Mouse (Mus musculus): ENCODE data around the gene Disp3. TPM values are rescaled to one million over a fixed set of nuclear protein-coding genes. Genes with fewer than 3 reads are reported as not detected.

Gene Disp3
- total and polyA plus RNA-seq, 2 experiments from 2014 or later, result 0.11 TPM; not detected in 1

GRCm38 (mm10) chr4:148276816-148277491 is 10.8 kb downstream of the Disp3 start:
- Histone ChIP-seq H3K27ac (ENCODE audit: low read depth) (no peak overlapping the region), H3K4me2 (ENCODE audit: low read depth, low read length) (no peak overlapping the region), H3K9ac (replicated peaks; ENCODE audit: low read depth, low read length) (no peak overlapping the region), H3K4me3 (ENCODE audit: low read depth, low read length) (no peak overlapping the region), H3K36me3 (replicated peaks; ENCODE audit: control insufficient read depth, insufficient read depth, low read length) (no peaks in the 10 kb centered on the region), H3K9me3 (replicated peaks; ENCODE audit: control insufficient read depth, low read length) (no peaks in the 10 kb centered on the region), H3K27me3 (ENCODE audit: control insufficient read depth, insufficient read depth, low read length) (peaks cover 17% of the 10 kb centered on the region), H3K4me1 (ENCODE audit: control insufficient read depth, insufficient read depth) (no peaks in the 10 kb centered on the region)
- 25% methylated on average over 4 of the region's 4 CpGs for WGBS
- DNase-seq (ENCODE audit: low spot score) (no peak), ATAC-seq (ENCODE audit: insufficient read depth, low read depth) (no peak)
- TF ChIP-seq EP300 (IDR thresholded peaks at IDR 0.05; ENCODE audit: low read depth) (no peak), CTCF (IDR thresholded peaks at IDR 0.05; ENCODE audit: low read depth) (no peak)

- Histone ChIP-seq H3K27ac (ENCODE audit: low read depth) (no peak overlapping the region), H3K4me2 (ENCODE audit: low read depth, low read length) (no peak overlapping the region), H3K36me3 (replicated peaks; ENCODE audit: control insufficient read depth, insufficient read depth, low read length) (no peaks in the 10 kb centered on the region), H3K9me3 (replicated peaks; ENCODE audit: control insufficient read depth, low read length) (no peaks in the 10 kb centered on the region), H3K27me3 (ENCODE audit: control insufficient read depth, insufficient read depth, low read length) (peaks cover 33% of the 10 kb centered on the region), H3K9ac (replicated peaks; ENCODE audit: low read depth, low read length) (no peak overlapping the region), H3K4me3 (ENCODE audit: low read depth, low read length) (no peak overlapping the region), H3K4me1 (ENCODE audit: control insufficient read depth, insufficient read depth) (no peaks in the 10 kb centered on the region)
- no peak for DNase-seq (ENCODE audit: low spot score)
- no peak for ATAC-seq (ENCODE audit: insufficient read depth, low read depth)
- no peak for TF ChIP-seq CTCF (IDR thresholded peaks at IDR 0.05; ENCODE audit: low read depth)
- TF ChIP-seq EP300 (IDR thresholded peaks at IDR 0.05; ENCODE audit: low read depth), result no peak
- WGBS, result 40% methylated on average over 3 of the region's 3 CpGs
These were observed 13.1 kb downstream of the Disp3 start for GRCm38 (mm10) chr4:148274671-148275070.

DNA sequence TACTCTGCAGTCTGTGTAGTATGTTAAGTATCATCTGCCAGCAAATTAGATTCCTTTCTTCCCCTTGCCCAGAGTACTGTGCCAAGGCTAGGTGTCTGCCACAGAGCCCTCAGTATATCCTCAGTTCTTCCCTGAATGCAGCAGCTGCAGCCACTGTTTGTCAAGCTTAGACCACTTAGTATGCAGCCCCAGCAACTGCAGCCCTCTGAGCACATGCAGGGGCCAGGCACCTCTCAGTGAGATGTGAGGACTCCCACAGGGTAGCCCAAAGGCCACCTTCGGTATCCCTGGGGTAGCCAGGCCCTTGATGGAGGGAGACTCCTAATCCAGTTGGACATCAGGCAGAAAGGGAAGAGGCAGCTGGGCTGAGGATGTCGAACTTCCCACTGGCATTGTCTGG is 14.5 kb downstream of the Disp3 start:
- WGBS, result 3% methylated on average over 2 of the region's 2 CpGs
- ATAC-seq (ENCODE audit: insufficient read depth, low read depth), result no peak

DNA sequence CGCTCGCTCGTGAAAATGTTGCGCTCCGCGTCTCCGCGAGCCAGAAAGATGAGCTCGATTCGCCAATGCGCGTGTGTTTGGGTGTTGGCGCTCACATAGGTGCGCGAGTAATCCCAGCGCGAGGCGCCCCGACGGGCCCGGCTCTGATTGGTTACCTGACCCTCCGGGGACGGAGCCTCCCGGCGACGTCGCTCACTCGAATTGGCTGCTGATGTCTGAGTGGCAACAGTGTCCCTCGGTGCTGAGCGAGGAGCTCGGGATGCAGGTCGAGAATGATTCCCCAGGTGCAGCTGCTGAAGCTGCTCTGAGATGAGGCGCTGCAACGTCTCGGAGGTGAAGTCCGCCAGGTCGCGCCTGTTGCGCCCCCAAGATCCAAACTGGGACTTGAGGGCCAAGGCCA is 16.1 kb downstream of the Disp3 start:
- DNase-seq (ENCODE audit: low spot score) (no peak), ATAC-seq (ENCODE audit: insufficient read depth, low read depth) (no peak)
- no peaks in the 10 kb centered on the region for H3K9me3 ChIP-seq (replicated peaks; ENCODE audit: control insufficient read depth, low read length)
- H3K4me3 ChIP-seq (ENCODE audit: low read depth, low read length), result no peak overlapping the region
- H3K9ac ChIP-seq (replicated peaks; ENCODE audit: low read depth, low read length), result no peak overlapping the region
- 4% methylated on average over 39 of the region's 39 CpGs for WGBS
- H3K36me3 ChIP-seq (replicated peaks; ENCODE audit: control insufficient read depth, insufficient read depth, low read length), result no peaks in the 10 kb centered on the region
- peaks cover 37% of the 10 kb centered on the region for H3K27me3 ChIP-seq (ENCODE audit: control insufficient read depth, insufficient read depth, low read length)
- no peak overlapping the region for H3K4me2 ChIP-seq (ENCODE audit: low read depth, low read length)
- TF ChIP-seq CTCF (IDR thresholded peaks at IDR 0.05; ENCODE audit: low read depth) (no peak), EP300 (IDR thresholded peaks at IDR 0.05; ENCODE audit: low read depth) (no peak)
- no peak overlapping the region for H3K27ac ChIP-seq (ENCODE audit: low read depth)
- no peaks in the 10 kb centered on the region for H3K4me1 ChIP-seq (ENCODE audit: control insufficient read depth, insufficient read depth)

More for the DNA sequence above, 14.5 kb downstream of the Disp3 start:
- TF ChIP-seq EP300 (IDR thresholded peaks at IDR 0.05; ENCODE audit: low read depth) (no peak), CTCF (IDR thresholded peaks at IDR 0.05; ENCODE audit: low read depth) (no peak)
- H3K27me3 ChIP-seq (ENCODE audit: control insufficient read depth, insufficient read depth, low read length), result peaks cover 37% of the 10 kb centered on the region
- H3K9ac ChIP-seq (replicated peaks; ENCODE audit: low read depth, low read length), result no peak overlapping the region
- no peak for DNase-seq (ENCODE audit: low spot score)
- no peak overlapping the region for H3K27ac ChIP-seq (ENCODE audit: low read depth)
- H3K36me3 ChIP-seq (replicated peaks; ENCODE audit: control insufficient read depth, insufficient read depth, low read length), result no peaks in the 10 kb centered on the region
- H3K4me3 ChIP-seq (ENCODE audit: low read depth, low read length), result no peak overlapping the region
- no peak overlapping the region for H3K4me2 ChIP-seq (ENCODE audit: low read depth, low read length)
- no peaks in the 10 kb centered on the region for H3K4me1 ChIP-seq (ENCODE audit: control insufficient read depth, insufficient read depth)
- no peaks in the 10 kb centered on the region for H3K9me3 ChIP-seq (replicated peaks; ENCODE audit: control insufficient read depth, low read length)

GRCm38 (mm10) chr4:148266973-148267507 is 20.7 kb downstream of the Disp3 start:
- DNase-seq (ENCODE audit: low spot score) (no peak), ATAC-seq (ENCODE audit: insufficient read depth, low read depth) (no peak)
- H3K4me1 ChIP-seq (ENCODE audit: control insufficient read depth, insufficient read depth), result no peaks in the 10 kb centered on the region
- WGBS, result 71% methylated on average over 6 of the region's 6 CpGs
- no peak overlapping the region for H3K4me2 ChIP-seq (ENCODE audit: low read depth, low read length)
- H3K36me3 ChIP-seq (replicated peaks; ENCODE audit: control insufficient read depth, insufficient read depth, low read length), result no peaks in the 10 kb centered on the region
- TF ChIP-seq CTCF (IDR thresholded peaks at IDR 0.05; ENCODE audit: low read depth) (no peak), EP300 (IDR thresholded peaks at IDR 0.05; ENCODE audit: low read depth) (no peak)
- H3K27ac ChIP-seq (ENCODE audit: low read depth), result no peak overlapping the region
- no peak overlapping the region for H3K4me3 ChIP-seq (ENCODE audit: low read depth, low read length)
- H3K27me3 ChIP-seq (ENCODE audit: control insufficient read depth, insufficient read depth, low read length), result peaks cover 21% of the 10 kb centered on the region
- H3K9ac ChIP-seq (replicated peaks; ENCODE audit: low read depth, low read length), result no peak overlapping the region
- H3K9me3 ChIP-seq (replicated peaks; ENCODE audit: control insufficient read depth, low read length), result no peaks in the 10 kb centered on the region

- 85% methylated on average over 4 of the region's 4 CpGs for WGBS
- H3K9ac ChIP-seq (replicated peaks; ENCODE audit: low read depth, low read length), result no peak overlapping the region
- H3K4me2 ChIP-seq (ENCODE audit: low read depth, low read length), result no peak overlapping the region
- ATAC-seq (ENCODE audit: insufficient read depth, low read depth), result no peak
- H3K36me3 ChIP-seq (replicated peaks; ENCODE audit: control insufficient read depth, insufficient read depth, low read length), result no peaks in the 10 kb centered on the region
- H3K27me3 ChIP-seq (ENCODE audit: control insufficient read depth, insufficient read depth, low read length), result no peaks in the 10 kb centered on the region
- DNase-seq (ENCODE audit: low spot score), result no peak
- no peak overlapping the region for H3K27ac ChIP-seq (ENCODE audit: low read depth)
- no peaks in the 10 kb centered on the region for H3K4me1 ChIP-seq (ENCODE audit: control insufficient read depth, insufficient read depth)
- TF ChIP-seq CTCF (IDR thresholded peaks at IDR 0.05; ENCODE audit: low read depth), result no peak
- no peak for TF ChIP-seq EP300 (IDR thresholded peaks at IDR 0.05; ENCODE audit: low read depth)
- no peak overlapping the region for H3K4me3 ChIP-seq (ENCODE audit: low read depth, low read length)
- no peaks in the 10 kb centered on the region for H3K9me3 ChIP-seq (replicated peaks; ENCODE audit: control insufficient read depth, low read length)
These were observed 27.8 kb downstream of the Disp3 start for GRCm38 (mm10) chr4:148259941-148260340.

All from heart, postnatal 0 days (tissue).